ENCODE assay signal across 20 mouse cellular contexts in the genomic region with DNA sequence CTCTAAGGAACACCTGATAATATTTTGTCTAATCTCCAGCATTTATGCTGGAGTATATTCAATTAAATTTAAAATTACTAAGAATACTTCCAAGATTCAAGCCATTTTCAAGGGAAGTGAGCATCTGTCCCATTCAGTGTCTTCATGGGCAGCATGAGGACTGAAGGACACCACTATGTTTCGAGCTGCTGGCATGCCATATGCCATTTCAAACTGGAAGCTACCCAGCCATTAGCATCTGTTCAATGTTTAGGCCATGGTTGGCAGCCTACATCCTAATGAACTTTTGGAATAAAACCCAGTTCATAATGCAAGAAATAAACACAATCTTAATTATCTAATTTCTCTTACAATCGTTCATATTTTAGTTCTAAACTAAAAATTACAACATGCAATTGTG.
DNase-seq lines count a peak whose midpoint lies in the region; ATAC-seq and TF ChIP-seq lines count a peak whose summit lies in the region.
"Had no signal": no experiment of that assay in that cellular context is flagged by ENCODE, and none has a peak within 500 bp of the region (broad histone marks: within the 10 kb centered on the region; RNA-seq: fewer than 3 reads in every experiment).

No protein-coding gene starts in this region.

- H3K9me3 ChIP-seq in hindbrain, postnatal 0 days (ENCODE audit: low read length): no peaks in the 10 kb centered on the region
- no peaks in the 10 kb centered on the region for H3K9me3 ChIP-seq in hindbrain, embryonic 11.5 days (ENCODE audit: control insufficient read depth, low read length)
- H3K9me3 ChIP-seq: heart, embryonic 15.5 days; limb, embryonic 13.5 days; liver, embryonic 12.5 days had no signal

- no peak for TF ChIP-seq CTCF in hindbrain, postnatal 0 days (IDR thresholded peaks at IDR 0.05; ENCODE audit: low read depth)
- TF ChIP-seq CTCF in thymus, adult 2 months (IDR thresholded peaks at IDR 0.05; ENCODE audit: borderline replicate concordance, control insufficient read depth, extremely low read depth, insufficient read depth, low read length, poor library complexity): no peak

- no peaks in the 10 kb centered on the region for H3K4me1 ChIP-seq in hindbrain, postnatal 0 days (ENCODE audit: insufficient read depth, low read length)
- no peaks in the 10 kb centered on the region for H3K4me1 ChIP-seq in hindbrain, embryonic 11.5 days (replicated peaks; ENCODE audit: control insufficient read depth, insufficient read depth, low read length)
- H3K4me1 ChIP-seq in thymus, adult 2 months (replicated peaks; ENCODE audit: control insufficient read depth, insufficient read depth, low read length): no peaks in the 10 kb centered on the region
- H3K4me1 ChIP-seq: heart, embryonic 15.5 days; limb, embryonic 13.5 days; liver, embryonic 12.5 days had no signal

- H3K27me3 ChIP-seq in hindbrain, postnatal 0 days (ENCODE audit: insufficient read depth, low read length): no peaks in the 10 kb centered on the region
- no peaks in the 10 kb centered on the region for H3K27me3 ChIP-seq in hindbrain, embryonic 11.5 days (ENCODE audit: control insufficient read depth, insufficient read depth, low read length)
- no peaks in the 10 kb centered on the region for H3K27me3 ChIP-seq in thymus, adult 2 months (ENCODE audit: control insufficient read depth, insufficient read depth, low read length)
- H3K27me3 ChIP-seq: heart, embryonic 15.5 days; limb, embryonic 13.5 days; liver, embryonic 12.5 days had no signal

- H3K9ac ChIP-seq in hindbrain, postnatal 0 days (replicated peaks; ENCODE audit: low read length): no peak overlapping the region
- H3K9ac ChIP-seq in hindbrain, embryonic 11.5 days (ENCODE audit: low read depth, low read length): no peak overlapping the region
- H3K9ac ChIP-seq: heart, embryonic 15.5 days; limb, embryonic 13.5 days; liver, embryonic 12.5 days had no signal

- ATAC-seq in hindbrain, postnatal 0 days: no peak
- no peak for ATAC-seq in hindbrain, embryonic 11.5 days (ENCODE audit: low FRiP score)
- ATAC-seq: CD4-positive, CD25-positive, alpha-beta regulatory T cell, adult 4 months; intestine, postnatal 0 days; liver, embryonic 12.5 days had no signal

- 64% methylated on average over 2 of the region's 2 CpGs for WGBS in hindbrain, postnatal 0 days
- WGBS in hindbrain, embryonic 11.5 days: 82% methylated on average over 2 of the region's 2 CpGs
- 79% methylated on average over 2 of the region's 2 CpGs for WGBS in thymus, adult 2 months

- TF ChIP-seq POLR2A in thymus, adult 2 months (IDR thresholded peaks at IDR 0.05; ENCODE audit: control insufficient read depth, extremely low read depth, insufficient read depth, low read length, poor library complexity): no peak

- H3K36me3 ChIP-seq in hindbrain, postnatal 0 days (ENCODE audit: insufficient read depth, low read length): no peaks in the 10 kb centered on the region
- H3K36me3 ChIP-seq in hindbrain, embryonic 11.5 days (ENCODE audit: control insufficient read depth, insufficient read depth, low read length): no peaks in the 10 kb centered on the region
- no peaks in the 10 kb centered on the region for H3K36me3 ChIP-seq in thymus, adult 2 months (ENCODE audit: control insufficient read depth, insufficient read depth, low read length)
- H3K36me3 ChIP-seq: heart, embryonic 15.5 days; limb, embryonic 13.5 days; liver, embryonic 12.5 days had no signal

- no peak overlapping the region for H3K4me2 ChIP-seq in hindbrain, postnatal 0 days (ENCODE audit: low read depth, low read length)
- no peak overlapping the region for H3K4me2 ChIP-seq in hindbrain, embryonic 11.5 days (replicated peaks; ENCODE audit: low read depth, low read length)
- H3K4me2 ChIP-seq: heart, embryonic 15.5 days; limb, embryonic 13.5 days; liver, embryonic 12.5 days; midbrain, embryonic 11.5 days had no signal

- no peak overlapping the region for H3K27ac ChIP-seq in hindbrain, postnatal 0 days
- H3K27ac ChIP-seq in hindbrain, embryonic 11.5 days (ENCODE audit: low read depth, low read length): no peak overlapping the region
- no peak overlapping the region for H3K27ac ChIP-seq in thymus, adult 2 months (ENCODE audit: control insufficient read depth, insufficient read depth, low read length)
- H3K27ac ChIP-seq: heart, embryonic 15.5 days; limb, embryonic 13.5 days; liver, embryonic 12.5 days had no signal

- H3K4me3 ChIP-seq in hindbrain, postnatal 0 days (ENCODE audit: low read length): no peak overlapping the region
- H3K4me3 ChIP-seq in hindbrain, embryonic 11.5 days (ENCODE audit: low read depth, low read length): no peak overlapping the region
- H3K4me3 ChIP-seq in thymus, adult 2 months (ENCODE audit: control insufficient read depth, insufficient read depth, low read length): no peak overlapping the region
- H3K4me3 ChIP-seq: heart, embryonic 15.5 days; limb, embryonic 13.5 days; liver, embryonic 12.5 days had no signal

- peak; percentile 29 to 57 for DNase-seq in cerebellum, postnatal 14 days
- no peak for DNase-seq in cerebellum, adult 8-10 months
- DNase-seq in hindbrain, postnatal 0 days (ENCODE audit: low spot score): peak; percentile 68
- DNase-seq in hindbrain, embryonic 11.5 days (ENCODE audit: low spot score): no peak
- DNase-seq in layer of hippocampus, adult 18-20 months (ENCODE audit: low spot score in 2 of 2): peak; percentile 24 to 69
- peak; percentile 4 for DNase-seq in telencephalon, adult 2 months (ENCODE audit: low read depth, low spot score)
- DNase-seq in thymus, adult 2 months: no peak
- DNase-seq: adrenal gland, postnatal 36 days; gastrocnemius, postnatal 36 days; heart, postnatal 36 days; kidney, postnatal 25 days; lung, adult 18-20 months; lung, postnatal 10 days; thymus, postnatal 14 days had no signal

Comparison
In these comparisons a context has a peak if more than half of its experiments do, and no peak if none do; other contexts are left out.
1. DNase-seq: peak in cerebellum, postnatal 14 days (2 of 2), hindbrain, postnatal 0 days (single experiment), layer of hippocampus, adult 18-20 months (2 of 2) and telencephalon, adult 2 months (single experiment); none in cerebellum, adult 8-10 months (single experiment), hindbrain, embryonic 11.5 days (single experiment) and thymus, adult 2 months (single experiment).